ENCODE assay signal across 11 mouse cellular contexts in the genomic region with DNA sequence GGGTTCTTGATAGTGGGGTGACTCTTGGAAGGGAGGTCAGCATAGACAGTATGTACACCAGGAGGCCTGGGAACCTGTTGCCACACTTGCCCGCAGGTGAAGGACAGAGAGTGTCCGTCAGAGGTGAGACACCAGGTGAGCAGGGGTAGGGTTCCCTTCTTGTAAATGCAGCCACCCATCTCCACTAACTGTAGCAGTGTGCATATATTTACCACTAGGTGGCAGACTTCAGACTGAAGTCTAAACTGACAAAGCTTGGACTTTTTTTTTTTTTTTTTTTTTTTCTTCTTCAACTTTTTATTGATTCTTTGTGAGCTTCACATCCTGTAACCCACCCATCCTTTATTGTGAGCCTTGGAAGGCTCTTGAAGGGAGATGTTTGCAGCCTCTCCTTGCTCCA.
DNase-seq lines count a peak whose midpoint lies in the region; ATAC-seq and TF ChIP-seq lines count a peak whose summit lies in the region.
"Had no signal": no experiment of that assay in that cellular context is flagged by ENCODE, and none has a peak within 500 bp of the region (broad histone marks: within the 10 kb centered on the region; RNA-seq: fewer than 3 reads in every experiment).

No protein-coding gene starts in this region.

- H3K27ac ChIP-seq in midbrain, embryonic 13.5 days: no peak overlapping the region
- H3K27ac ChIP-seq in midbrain, embryonic 11.5 days (ENCODE audit: low read depth, low read length): no peak overlapping the region
- no peak overlapping the region for H3K27ac ChIP-seq in cortical plate, adult 2 months (ENCODE audit: insufficient read depth, low read length)
- H3K27ac ChIP-seq: midbrain, embryonic 12.5 days had no signal

- DNase-seq in heart, adult 11 months: peak; percentile 92
- DNase-seq in heart, postnatal 14 days: no peak
- no peak for DNase-seq in midbrain, embryonic 11.5 days (ENCODE audit: low spot score, missing footprints)
- peak; percentile 71 for DNase-seq in retina, embryonic 14.5 days (ENCODE audit: low spot score)
- DNase-seq in right cerebral cortex, postnatal 14 days: no peak
- no peak for DNase-seq in heart, adult 8-10 months (ENCODE audit: low spot score)
- DNase-seq: right cerebral cortex, postnatal 4 days had no signal

- ATAC-seq in midbrain, embryonic 13.5 days: 0 out of 2 replicates have a peak, but pooled peaks have one; percentile 43
- ATAC-seq in midbrain, embryonic 11.5 days (ENCODE audit: low FRiP score): no peak

- intact Hi-C loops in heart, postnatal 14 days (cut with DNase I): loop anchor here (1.0 to 10.0 kb wide), 3 partner anchors 39 to 852 kb away; no protein-coding TSS in a partner anchor

- H3K9me3 ChIP-seq in midbrain, embryonic 13.5 days: no peaks in the 10 kb centered on the region
- H3K9me3 ChIP-seq in midbrain, embryonic 11.5 days (ENCODE audit: control insufficient read depth, low read length): no peaks in the 10 kb centered on the region
- H3K9me3 ChIP-seq: midbrain, embryonic 12.5 days had no signal

- no peaks in the 10 kb centered on the region for H3K36me3 ChIP-seq in midbrain, embryonic 13.5 days
- no peaks in the 10 kb centered on the region for H3K36me3 ChIP-seq in midbrain, embryonic 11.5 days (ENCODE audit: control insufficient read depth, insufficient read depth, low read length)
- H3K36me3 ChIP-seq: midbrain, embryonic 12.5 days had no signal

- no peaks in the 10 kb centered on the region for H3K4me1 ChIP-seq in midbrain, embryonic 13.5 days (replicated peaks)
- H3K4me1 ChIP-seq in midbrain, embryonic 11.5 days (ENCODE audit: control insufficient read depth, insufficient read depth, low read length): no peaks in the 10 kb centered on the region
- H3K4me1 ChIP-seq in cortical plate, adult 2 months (ENCODE audit: control insufficient read depth, insufficient read depth, low read length): no peaks in the 10 kb centered on the region
- H3K4me1 ChIP-seq: midbrain, embryonic 12.5 days had no signal

- H3K4me3 ChIP-seq in midbrain, embryonic 13.5 days (replicated peaks): no peak overlapping the region
- no peak overlapping the region for H3K4me3 ChIP-seq in midbrain, embryonic 11.5 days (ENCODE audit: low read depth, low read length)
- no peak overlapping the region for H3K4me3 ChIP-seq in cortical plate, adult 2 months (ENCODE audit: insufficient read depth, low read length)
- H3K4me3 ChIP-seq: midbrain, embryonic 12.5 days had no signal

- H3K27me3 ChIP-seq in midbrain, embryonic 13.5 days: no peaks in the 10 kb centered on the region
- H3K27me3 ChIP-seq in midbrain, embryonic 11.5 days (ENCODE audit: control insufficient read depth, insufficient read depth, low read length): no peaks in the 10 kb centered on the region
- H3K27me3 ChIP-seq: midbrain, embryonic 12.5 days had no signal

- TF ChIP-seq POLR2A in cortical plate, adult 2 months (IDR thresholded peaks at IDR 0.05; ENCODE audit: extremely low read depth, insufficient read depth, low read length): no peak

- no peak overlapping the region for H3K4me2 ChIP-seq in midbrain, embryonic 13.5 days (replicated peaks)
- H3K4me2 ChIP-seq in midbrain, embryonic 11.5 days: no peak overlapping the region
- H3K4me2 ChIP-seq: heart, embryonic 11.5 days; midbrain, embryonic 12.5 days had no signal

- WGBS in midbrain, embryonic 13.5 days: 75% methylated on average over 2 of the region's 2 CpGs
- 69% methylated on average over 2 of the region's 2 CpGs for WGBS in midbrain, embryonic 11.5 days

- peak; percentile 38; the same call in 1 of the 2 replicates for TF ChIP-seq CTCF in cortical plate, adult 2 months (IDR thresholded peaks at IDR 0.05; ENCODE audit: extremely low read depth, insufficient read depth, low read length)

- H3K9ac ChIP-seq in midbrain, embryonic 13.5 days (replicated peaks): no peak overlapping the region
- no peak overlapping the region for H3K9ac ChIP-seq in midbrain, embryonic 11.5 days (ENCODE audit: low read length)
- H3K9ac ChIP-seq: midbrain, embryonic 12.5 days had no signal

Comparison
In these comparisons a context has a peak if more than half of its experiments do, and no peak if none do; other contexts are left out.
1. DNase-seq: peak in heart, adult 11 months (single experiment) and retina, embryonic 14.5 days (single experiment); none in heart, postnatal 14 days (0 of 2), midbrain, embryonic 11.5 days (single experiment), right cerebral cortex, postnatal 14 days (single experiment) and heart, adult 8-10 months (single experiment).